Mouse (Mus musculus): ENCODE measurements around the gene Itgb1bp2.

DNA sequence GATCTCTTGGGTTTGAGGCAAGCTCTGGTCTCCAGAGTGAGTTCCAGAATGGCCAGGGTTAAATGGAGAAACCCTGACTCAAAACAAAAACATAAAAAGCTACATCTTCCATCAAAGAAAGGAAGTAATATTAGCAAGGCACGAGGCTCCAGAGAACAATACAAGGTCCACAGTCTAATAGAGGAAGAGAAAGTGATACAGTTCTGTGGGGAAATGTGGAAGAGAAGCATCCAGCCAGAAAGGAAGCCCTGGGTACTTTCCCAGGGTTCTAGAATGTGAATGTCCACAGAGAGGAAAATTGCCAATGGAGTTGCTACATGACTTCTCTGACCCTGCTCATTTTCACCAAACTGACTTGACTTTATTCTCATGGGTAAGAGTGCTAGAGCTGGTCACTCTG, 2.3 kb downstream of the Itgb1bp2 start:
- TF ChIP-seq CTCF (conservative IDR thresholded peaks at IDR 0.05 in 1 of 2, IDR thresholded peaks at IDR 0.05 in 1 of 2; ENCODE audit: low read depth in 2 of 2, low read length in 2 of 2) (no peak), JUND (conservative IDR thresholded peaks at IDR 0.05; ENCODE audit: low read depth, low read length) (no peak)
